Mouse (Mus musculus): Measurements from ENCODE around the gene Dnal1.

The Dnal1 gene

DNA sequence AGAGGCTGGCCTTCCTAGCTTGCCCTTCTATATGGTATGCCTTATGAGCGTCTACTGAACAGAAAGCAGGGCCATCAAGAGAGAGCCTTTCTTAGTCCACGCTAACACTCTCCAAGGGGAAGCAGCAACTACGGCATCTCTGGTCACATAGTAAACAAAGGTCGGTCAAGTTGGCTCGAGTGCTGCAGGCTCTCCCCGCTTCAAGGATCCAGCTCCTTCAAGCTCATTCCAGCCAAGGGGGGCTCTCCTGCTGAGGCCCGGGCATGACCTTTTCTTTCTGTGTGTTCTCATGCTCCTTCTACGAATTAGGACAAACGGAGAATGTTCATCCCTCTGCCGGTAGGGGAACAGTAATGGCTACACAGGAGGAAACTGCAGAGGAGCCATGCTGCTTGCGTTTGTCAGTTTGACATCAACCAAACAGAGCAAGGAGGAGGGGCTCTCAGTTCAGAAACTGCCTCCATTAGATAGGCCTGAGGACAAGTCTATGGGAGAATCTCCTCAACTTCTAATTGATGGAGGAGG lies 49.5 kb downstream of the Dnal1 start:
- no peak for DNase-seq (ENCODE audit: low spot score)

DNA sequence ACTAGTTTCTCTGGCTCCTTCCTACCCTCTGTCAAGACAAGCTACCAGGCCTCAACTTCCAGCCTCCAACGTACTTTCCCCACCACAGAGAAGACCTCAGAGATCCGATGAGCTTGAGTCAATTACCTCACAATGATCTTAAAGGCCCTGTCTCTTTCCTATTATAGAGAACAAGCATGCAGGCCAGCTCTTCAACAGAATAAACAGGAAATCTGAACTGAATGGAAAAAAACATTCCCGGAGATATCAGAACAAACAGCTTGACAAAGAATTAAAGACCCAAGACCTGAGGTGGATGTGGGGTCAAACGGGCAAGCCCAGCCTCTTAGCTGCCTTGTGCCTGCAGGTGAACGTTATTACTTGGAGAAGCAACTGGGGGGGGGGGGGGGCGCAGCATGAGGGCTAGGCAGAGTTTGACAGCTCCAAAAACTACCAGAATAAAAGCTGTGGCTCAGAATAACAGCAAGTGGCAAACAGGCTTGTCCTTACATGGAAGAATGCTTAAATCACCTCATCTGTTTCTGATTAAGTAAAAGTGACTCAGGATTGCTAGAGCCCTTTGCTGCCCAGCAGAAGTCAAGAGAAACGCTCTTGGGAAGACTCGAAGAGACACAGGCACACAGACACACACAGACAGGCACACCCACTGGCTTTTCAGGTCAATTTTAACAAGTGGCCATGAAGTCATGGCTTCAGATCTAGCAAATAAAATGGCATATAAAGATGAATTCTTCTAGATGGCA lies 51.6 kb downstream of the Dnal1 start:
- DNase-seq (ENCODE audit: low spot score) = peak; percentile 51

DNA sequence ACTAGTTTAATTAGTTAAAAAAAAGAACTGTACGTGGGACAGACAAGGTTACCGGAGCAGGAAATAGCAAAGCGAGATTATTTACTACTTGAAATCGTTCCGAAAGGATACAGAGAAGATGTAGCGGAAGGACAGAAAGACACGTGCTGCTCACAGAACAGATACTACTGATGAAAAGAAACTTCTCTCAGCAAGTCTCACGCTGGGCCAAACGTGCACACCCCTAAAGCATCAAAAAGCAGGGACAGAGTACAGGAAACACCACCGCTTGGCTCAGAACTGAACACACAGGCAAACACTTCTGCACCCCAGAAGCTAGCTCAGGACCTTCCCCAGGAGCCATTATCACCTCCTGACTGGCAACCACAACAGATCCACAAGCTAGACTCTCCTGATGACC lies 56.4 kb downstream of the Dnal1 start:
- DNase-seq (ENCODE audit: low spot score) = no peak

DNA sequence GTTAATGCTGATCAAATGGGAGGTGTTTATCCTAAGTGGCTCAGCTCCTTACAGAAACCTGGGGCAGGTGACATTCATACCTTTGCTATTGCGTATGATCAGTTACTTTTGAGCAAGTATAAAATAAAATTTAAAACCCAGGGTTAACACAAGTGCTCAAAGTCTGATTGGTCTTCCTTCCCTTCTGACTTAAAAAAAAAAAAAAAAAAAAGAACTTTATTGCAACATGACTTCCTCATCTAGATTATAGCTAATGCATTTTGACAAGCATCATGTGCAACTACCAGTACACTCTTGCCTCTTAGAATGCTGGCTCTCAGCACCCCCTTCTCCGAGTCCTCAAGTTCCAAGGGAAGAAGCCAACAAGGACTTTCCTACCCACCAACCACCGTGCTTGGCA lies 58.0 kb downstream of the Dnal1 start:
- no peak for DNase-seq (ENCODE audit: low spot score)

DNA sequence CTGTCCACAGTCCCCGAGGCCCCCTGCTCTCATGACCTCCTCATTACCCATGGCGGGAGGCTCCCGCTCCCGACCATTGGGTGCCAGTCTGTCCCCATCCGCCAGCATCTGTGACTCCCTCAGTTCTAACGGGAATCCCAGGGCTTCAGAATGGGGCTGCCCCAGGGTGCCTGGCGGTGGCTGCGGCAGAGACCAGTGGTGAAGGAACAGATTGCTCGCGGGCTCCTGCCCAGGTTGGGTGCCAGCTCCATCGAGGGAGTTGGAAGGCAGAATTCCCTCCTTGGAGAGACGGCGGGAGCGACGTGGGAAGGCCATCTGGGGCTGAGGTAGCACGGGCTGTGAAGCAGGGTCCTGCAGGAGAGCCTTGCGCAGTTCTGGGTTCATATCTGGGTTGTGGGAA lies 58.7 kb downstream of the Dnal1 start:
- DNase-seq (ENCODE audit: low spot score) = no peak

DNA sequence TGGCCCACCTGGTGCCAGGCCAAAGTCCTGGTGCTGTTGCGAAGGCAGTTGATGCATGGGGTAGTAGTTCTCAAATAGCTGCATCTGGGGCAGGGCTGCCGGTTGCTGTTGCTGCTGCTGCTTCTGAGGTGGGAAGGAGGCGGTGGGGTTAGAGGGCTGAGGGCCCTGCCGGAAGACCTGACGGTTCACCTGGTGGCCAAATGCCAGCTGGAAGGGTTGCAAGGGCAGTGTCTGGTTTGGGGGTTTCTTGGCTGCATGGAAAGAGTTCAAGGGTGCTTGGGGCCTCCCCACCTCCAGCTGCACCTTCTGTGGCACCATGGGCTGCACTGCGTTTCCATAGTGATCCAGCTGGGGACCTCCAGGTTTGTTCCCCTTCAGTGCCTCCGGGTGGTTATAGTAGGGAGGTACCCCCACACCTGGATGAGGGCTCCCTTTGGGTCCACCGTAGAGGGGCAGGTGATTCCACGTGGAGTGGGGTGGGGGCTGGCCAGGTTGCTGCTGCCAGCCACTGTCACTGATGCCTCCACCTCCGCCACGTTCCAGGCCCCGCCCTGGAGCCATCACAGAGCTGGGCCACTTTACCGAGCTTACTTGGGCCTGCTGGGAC lies 59.2 kb downstream of the Dnal1 start:
- DNase-seq (ENCODE audit: low spot score) = no peak

DNA sequence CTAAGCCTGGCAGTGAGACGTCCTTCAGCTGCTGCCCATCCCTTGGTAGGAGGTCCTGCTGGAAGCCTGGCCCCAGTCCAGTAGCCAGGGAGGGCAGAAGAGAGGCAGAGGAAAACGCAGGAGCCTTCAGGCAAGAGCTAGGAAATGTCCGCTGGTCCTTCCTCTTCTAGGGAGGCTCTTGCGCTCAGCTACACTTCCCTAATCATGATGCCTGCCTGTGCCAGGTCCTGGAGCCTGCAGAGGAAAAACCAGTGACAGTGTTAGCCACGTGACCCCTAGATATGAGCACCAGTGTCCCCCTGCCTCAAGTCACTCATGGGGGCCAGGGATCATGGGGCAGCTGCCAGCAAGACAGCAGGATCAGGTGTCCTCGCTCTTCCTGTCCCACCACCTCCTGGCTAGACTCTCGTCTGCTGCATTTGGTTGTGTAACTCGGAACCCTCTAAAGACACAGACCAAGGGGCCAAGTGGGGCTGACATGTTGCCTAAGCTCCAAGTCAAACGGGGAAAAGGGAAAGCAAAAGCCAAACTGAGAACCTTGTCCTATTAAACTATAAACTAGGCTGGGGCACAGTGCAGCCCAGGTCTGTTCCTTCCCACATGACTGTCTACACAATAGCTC lies 60.1 kb downstream of the Dnal1 start:
- DNase-seq (ENCODE audit: low spot score) = peak; percentile 90

DNA sequence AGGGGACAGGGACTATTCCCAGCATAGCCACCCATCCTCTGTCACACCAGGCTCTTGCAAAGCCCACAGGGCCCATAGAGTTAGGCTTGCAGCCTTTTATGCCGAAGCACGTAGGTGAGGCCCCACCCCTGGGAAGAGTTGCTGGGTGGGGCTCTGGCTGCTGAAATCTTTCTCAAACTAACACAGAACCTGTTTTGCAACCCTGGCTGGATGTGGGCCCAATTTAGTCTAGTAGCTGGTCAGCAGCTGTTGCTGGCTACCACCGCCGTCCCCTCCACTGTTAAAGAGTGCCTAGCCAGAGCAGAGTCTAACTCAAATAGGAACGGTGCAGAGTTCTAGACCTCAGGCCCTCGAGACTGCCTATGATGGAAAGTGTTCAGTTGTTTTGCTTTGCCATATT lies 60.7 kb downstream of the Dnal1 start:
- DNase-seq (ENCODE audit: low spot score) = peak; percentile 98

DNA sequence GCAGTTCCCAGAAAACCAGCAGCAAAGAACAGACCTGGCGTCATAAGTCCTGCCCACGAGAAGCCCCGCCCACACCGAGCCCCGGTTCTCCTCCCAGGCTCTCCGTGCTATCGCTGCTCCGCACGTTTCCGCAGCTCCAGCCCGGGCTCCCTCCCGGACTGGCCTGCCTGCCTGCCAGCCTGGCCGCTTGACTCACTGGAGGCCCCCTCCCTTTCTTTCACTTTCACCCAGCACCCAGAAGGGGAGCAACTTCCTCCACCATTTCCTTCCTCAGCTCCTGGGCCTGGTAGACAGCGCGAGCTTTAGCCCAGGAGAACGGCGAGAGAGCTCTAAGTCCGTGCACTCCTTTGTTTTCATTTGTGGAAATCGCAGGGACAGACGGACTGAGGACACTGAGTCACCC lies 61.5 kb downstream of the Dnal1 start:
- peak; percentile 89 for DNase-seq (ENCODE audit: low spot score)

DNA sequence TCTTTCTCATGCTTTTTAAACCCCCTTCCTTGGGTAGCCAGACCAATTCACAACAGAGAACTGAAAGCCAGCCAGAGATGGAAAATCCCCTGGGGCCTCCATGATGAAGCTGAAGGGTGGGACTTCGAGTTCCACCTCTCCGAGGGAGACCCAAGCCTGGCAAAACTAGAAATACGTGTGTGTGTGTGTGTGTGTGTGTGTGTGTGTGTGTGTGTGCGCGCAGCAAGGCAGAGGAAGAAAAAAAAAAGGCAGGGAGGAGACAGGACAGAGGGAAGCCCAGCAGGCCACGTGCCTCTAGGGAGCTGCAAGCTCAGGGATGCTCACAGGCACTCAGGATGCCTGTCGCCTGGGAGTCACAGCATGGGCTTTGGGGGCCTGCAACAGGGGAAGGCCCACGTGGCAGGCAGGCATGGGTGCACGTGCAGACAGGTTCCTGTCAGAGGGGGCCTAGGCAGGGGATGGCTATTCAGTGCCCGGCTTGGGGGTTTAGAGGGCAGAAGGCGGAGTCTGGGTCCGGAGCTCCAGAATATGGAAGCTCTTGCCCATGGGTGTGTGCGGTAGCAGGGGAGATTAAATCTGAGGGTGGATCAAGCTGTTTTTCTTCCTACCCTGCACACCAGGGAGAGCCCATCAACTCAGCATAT lies 62.1 kb downstream of the Dnal1 start:
- DNase-seq (ENCODE audit: low spot score) = peak; percentile 69

DNA sequence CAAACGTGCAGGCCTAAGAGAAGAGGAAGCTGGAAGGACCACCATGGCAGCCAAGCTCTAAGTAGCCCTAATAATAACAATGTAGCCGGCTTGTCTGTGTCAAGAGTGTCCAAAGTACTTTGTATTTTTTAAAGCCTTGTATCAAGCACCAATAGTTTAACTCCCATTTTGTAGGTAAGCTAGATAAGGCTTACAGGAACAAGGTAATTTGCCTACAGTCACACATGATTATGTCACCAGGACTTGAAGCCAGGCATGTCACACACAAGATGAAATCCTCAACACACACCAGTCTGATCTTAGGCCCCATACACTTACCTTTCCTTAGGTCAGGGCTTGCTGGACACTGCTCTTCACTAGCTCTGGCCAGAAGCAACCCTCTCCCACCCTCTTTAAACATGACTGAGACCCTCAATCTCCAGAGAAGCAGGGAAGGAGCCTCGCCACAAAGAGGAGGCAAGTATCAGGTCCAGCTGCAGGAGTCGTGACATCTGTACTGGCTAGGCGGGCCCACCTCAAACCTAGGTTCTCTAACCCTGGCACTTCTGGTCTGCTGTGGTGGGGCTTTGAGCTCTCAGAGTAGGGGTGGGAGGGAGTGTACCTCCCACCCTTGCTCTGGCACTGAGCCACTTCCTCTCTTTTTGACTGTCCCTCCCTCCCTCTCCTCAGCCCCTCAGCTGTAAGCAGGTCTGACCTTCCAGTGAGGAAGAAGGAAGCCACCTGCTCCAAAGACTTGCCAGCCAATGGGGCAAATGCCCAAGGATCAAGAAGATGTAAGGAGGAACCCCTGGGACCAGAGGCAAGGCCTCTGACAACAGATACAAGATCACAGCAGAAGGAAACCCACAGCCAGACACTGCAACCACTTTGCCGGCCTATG lies 63.0 kb downstream of the Dnal1 start:
- DNase-seq (ENCODE audit: low spot score) = no peak

DNA sequence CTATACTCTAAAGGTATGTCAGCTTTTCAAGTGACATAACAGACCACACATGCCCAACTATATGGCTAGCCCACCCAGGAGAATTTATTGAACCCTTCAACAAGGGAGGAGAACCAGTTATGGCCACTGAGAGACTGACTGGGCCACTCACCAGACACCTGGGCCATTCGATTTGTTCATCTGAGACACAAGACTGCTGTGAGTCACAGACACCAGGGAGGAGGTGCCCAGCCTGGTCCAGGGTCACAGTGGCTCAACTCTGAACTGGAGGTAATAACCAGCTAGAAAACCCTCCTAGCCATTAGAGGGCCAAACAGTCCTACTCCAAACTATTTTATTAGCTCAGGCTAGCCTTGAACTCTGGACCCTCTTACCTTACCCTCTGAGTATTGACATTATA lies 63.9 kb downstream of the Dnal1 start:
- DNase-seq (ENCODE audit: low spot score) = no peak

DNA sequence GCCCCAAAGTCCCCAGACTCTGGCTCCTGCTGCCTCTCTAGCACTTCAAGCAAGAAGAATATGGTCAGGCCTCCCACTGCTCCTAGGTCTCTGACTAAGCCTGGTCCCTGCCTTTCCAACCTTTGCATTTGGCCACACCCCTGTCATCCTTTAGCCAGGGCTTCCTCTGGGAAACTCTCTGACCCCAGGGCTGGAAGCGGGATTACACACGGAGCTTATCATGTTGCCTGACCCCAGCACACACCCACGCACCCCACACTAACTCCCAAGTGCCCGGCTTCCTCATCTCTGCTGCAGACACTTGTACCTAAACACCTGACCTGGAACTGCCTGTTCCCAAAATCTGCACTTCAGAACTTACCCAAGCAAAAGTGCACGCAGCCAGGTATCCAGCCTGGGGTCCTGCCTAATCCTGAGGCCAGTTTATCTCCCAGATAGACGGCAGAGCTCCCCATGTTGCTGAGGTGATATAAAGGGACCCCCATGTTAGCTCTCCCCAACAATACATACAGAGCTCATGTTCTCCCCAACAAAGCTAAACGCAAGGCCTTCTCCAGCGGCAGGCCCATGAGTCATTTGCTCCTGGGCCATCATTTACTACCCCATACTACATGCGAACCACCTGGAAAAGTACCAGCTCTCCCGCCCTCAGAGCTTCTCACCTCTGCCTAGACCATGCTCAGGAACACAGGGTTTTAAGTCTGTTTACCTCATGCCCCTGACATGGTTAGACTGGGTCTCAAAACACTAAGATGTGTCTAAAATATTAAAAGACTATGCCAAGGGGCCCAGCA lies 64.7 kb downstream of the Dnal1 start:
- DNase-seq (ENCODE audit: low spot score) = no peak

DNA sequence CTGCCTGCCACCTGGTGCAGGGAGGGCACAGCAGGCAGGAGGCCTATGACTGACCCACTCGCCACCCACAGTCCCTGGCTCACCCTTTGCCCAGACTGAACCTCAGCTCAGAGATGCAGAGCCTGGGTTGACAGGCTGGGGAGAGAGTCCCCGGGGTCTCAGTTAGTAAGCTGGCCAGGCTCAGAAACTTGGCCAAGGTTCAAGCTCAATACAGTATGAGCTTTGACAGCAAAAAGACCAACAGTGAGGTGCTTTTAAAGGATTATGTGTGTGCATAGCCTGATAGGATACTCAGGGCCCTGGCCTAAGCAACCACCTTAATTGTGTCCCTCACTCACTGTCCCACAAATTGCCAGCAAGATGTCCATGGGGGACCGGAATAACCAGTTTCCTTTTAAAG lies 65.9 kb downstream of the Dnal1 start:
- no peak for DNase-seq (ENCODE audit: low spot score)

DNA sequence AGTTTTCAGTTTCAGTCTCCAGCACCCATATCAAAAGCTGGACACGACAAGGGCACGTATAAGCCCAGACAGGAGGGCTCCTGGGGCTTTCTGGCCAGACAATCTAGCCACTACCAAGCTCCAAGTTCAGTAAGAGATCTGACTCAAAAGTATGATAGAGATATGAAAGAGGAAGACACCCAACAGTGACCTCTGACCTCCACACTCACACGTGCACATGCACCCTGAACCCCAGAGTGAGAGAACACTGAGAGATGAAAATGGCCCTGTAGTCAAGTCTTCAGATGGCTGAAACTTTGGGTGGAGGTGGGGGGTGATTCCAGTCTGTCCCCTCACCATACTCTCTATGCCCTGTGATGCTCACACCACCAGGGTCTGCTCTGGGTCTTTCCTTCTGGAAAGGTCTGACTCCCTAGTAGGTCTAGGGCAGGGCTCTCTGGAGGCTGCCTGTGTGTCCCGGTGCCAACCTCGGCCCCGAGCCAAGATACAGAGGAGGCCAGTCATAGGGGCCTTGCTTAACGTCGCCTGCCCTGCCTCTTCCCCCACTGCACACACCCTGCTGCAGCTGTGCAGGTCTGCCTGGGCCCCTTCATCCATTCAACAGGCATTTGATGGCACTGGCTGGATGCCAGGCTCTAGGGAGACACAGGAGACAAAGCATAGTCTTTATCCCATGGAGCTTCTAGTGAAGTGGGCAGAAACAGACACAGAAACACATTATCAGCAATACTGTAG lies 66.7 kb downstream of the Dnal1 start:
- DNase-seq (ENCODE audit: low spot score) = peak; percentile 85

DNA sequence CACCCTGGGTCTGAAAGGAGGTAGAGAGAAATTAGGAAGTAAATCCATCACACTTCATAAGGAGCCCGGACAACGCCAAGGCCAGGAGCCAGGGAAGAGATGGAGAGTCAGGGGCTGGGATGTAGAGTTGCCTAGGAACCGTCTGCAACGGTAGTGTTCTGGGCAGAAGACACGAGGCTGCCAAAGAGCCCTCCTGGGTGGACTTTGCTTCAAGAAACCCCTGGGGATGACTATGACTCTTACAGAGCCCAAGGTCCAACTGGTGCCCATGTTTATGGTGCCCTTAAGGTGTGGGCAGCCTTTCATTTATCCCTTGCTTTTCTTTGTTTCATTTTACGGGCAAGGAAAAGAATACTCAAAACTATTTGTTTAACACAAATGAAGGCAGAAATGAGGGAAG lies 67.8 kb downstream of the Dnal1 start:
- no peak for DNase-seq (ENCODE audit: low spot score)

DNA sequence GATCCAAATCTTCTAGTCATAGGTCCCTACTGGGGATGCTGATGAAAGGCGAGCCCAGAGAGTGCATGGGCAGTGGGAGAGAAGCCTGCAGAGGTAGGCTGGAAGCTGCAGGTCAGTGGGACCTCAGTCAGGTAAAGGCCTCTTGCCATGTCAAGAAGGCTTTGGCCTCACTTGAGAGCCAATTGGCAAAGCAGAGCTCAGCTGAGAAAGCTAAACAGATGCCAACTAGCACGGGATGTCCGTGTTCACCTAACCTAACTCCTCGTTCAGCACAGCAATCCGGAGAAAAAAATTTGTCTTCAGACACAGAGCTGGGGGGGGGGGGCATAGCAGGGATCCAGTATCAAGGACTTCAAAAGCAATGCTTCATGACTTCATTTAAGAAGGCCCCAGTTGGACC lies 70.8 kb downstream of the Dnal1 start:
- DNase-seq (ENCODE audit: low spot score) = no peak

DNA sequence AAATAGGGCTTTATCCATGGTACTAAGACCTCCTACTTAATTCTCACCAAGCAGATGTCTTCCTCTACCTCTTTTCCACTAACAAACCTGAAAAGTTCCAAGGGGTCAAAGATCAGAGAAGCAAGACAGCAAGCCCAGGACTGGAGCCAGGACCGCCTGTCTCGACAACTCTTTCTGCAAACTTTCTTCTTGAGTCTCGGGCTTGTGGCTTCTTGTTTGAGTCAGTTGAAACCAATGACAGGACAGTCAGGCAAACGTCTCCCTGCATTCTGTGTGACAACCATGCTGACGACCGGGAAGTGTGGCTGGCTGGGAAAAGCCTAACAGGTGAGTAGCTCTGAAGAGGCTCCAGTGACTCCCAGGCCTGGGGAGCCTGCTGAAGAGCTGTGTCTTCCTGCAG lies 71.4 kb downstream of the Dnal1 start:
- no peak for DNase-seq (ENCODE audit: low spot score)

DNA sequence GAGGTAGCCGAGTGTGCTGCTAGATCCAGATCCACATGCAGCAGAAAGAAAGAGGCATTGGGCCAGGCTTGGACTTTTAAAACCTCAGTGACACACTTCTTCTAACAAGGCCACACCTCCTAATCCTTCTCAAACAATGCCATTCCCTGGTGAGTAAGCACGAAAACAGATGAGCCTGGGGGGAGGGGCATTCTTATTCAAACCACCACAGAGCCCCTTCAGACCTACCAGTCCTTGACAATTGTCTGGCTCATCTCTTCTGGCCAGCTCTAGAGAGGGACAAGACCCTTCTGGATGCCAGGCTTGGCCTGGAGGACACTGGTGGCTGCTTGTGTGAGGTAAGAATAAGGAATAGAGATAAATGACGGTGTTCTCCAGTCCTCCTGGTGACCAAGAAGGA lies 72.4 kb downstream of the Dnal1 start:
- peak; percentile 43 for DNase-seq (ENCODE audit: low spot score)

DNA sequence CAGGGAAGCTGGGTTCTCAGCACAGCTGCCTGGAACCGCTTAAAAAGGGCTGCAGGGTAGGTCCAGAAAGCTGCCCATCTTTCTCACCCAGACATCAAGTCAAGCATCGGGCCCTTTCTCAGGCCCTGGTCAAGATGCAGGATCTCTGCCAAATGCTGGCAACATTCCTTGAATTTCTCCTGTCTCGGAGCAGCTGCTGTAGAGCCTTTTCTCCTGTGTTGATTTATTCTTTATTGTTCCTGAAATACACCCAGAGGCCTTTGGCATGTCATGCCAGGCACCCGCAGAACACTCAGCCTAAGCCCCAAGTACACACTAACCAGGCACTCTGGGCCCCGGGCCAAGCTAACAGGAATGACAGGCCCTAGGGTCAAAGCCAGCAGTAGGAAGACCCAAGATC lies 72.8 kb downstream of the Dnal1 start:
- DNase-seq (ENCODE audit: low spot score) = peak; percentile 85

Measured in adipocyte (in vitro differentiated cells).